Mouse (Mus musculus) G1E (cell line): ENCODE measurements around the gene Naa50.

Source experiments
- CTCF ChIP-seq: IDR thresholded peaks from 2 replicates; pipeline ENCODE4 v1.5.1; 2012; ENCODE audit warnings: low read depth, low read length, inconsistent platforms, mixed read lengths
- GATA1 ChIP-seq: IDR thresholded peaks from 2 replicates; pipeline ENCODE4 v1.6.1; 2012; ENCODE audit warnings: borderline replicate concordance, low read length, inconsistent platforms, mixed read lengths
- GATA2 ChIP-seq: IDR thresholded peaks from 2 replicates; pipeline ENCODE4 v1.6.1; 2012; ENCODE audit warnings: low read depth, low read length, inconsistent platforms, borderline replicate concordance

- TF ChIP-seq CTCF (no peak), GATA2 (no peak), GATA1 (no peak)
Observed at GRCm38 (mm10) chr16:44124713-44125112, 14.9 kb upstream of the Naa50 start.
